Mouse (Mus musculus): Measurements from ENCODE around the gene Agrn. TPM values are rescaled to one million over a fixed set of nuclear protein-coding genes. Genes with fewer than 3 reads are reported as not detected.

Gene Agrn
- polyA plus RNA-seq, 1 experiment from 2014 or later, result 34.4 TPM

GRCm38 (mm10) chr4:156185950-156186850 lies 11.1 kb downstream of the Agrn start:
- H3K4me2 ChIP-seq (ENCODE audit: low read depth, low read length), result peak overlapping the region; percentile 56
- ATAC-seq (replicated peaks; ENCODE audit: extremely low read depth, insufficient read depth, low FRiP score), result no peak
- no peaks in the 10 kb centered on the region for H3K9me3 ChIP-seq (replicated peaks; ENCODE audit: control insufficient read depth, low read length)
- 20% methylated on average over 31 of the region's 31 CpGs for WGBS
- H3K9ac ChIP-seq (ENCODE audit: low read length), result peak overlapping the region; percentile 54
- peaks cover 3% of the 10 kb centered on the region; the same call in 1 of the 2 replicates for H3K36me3 ChIP-seq (ENCODE audit: control insufficient read depth, insufficient read depth)
- no peak overlapping the region for H3K27ac ChIP-seq (ENCODE audit: low read length)
- H3K4me3 ChIP-seq (ENCODE audit: low read length), result peak overlapping the region; percentile 31
- peaks cover 39% of the 10 kb centered on the region for H3K4me1 ChIP-seq (ENCODE audit: control insufficient read depth, insufficient read depth, low read length)
- no peaks in the 10 kb centered on the region for H3K27me3 ChIP-seq (ENCODE audit: control insufficient read depth, insufficient read depth, low read length)

DNA sequence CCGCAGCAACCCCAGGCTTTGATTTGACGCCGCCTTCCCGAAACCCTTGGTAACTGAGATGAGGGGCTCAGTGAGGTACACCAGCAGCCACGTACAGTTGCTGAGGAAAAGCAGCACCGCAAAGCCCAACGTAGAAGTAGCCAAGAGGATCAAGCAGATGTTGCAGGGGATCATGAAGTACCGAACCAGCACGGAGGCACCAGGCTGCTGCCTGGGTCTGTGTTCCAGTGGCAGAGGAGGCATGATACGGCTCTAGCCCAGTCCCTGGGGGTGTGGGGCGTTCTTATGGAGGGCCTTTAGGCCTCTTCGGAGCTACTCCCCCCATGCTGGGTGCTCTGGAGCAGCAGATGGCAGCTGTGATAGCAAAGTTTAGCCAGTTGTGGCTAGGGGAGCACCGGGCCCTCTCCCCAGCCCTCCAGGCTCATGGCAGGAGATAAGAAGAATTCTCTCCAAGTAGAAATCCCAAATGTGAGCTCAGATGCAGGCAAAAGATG lies 11.8 kb downstream of the Agrn start:
- Histone ChIP-seq H3K4me1 (ENCODE audit: control insufficient read depth, insufficient read depth, low read length) (peaks cover 39% of the 10 kb centered on the region), H3K9ac (ENCODE audit: low read length) (no peak overlapping the region), H3K4me3 (ENCODE audit: low read length) (no peak overlapping the region), H3K4me2 (ENCODE audit: low read depth, low read length) (peak overlapping the region; percentile 56; the same call in 1 of the 2 replicates), H3K36me3 (ENCODE audit: control insufficient read depth, insufficient read depth) (no peaks in the 10 kb centered on the region; the same call in 1 of the 2 replicates), H3K27ac (ENCODE audit: low read length) (no peak overlapping the region), H3K27me3 (ENCODE audit: control insufficient read depth, insufficient read depth, low read length) (no peaks in the 10 kb centered on the region), H3K9me3 (replicated peaks; ENCODE audit: control insufficient read depth, low read length) (no peaks in the 10 kb centered on the region)
- 76% methylated on average over 13 of the region's 13 CpGs for WGBS
- no peak for ATAC-seq (replicated peaks; ENCODE audit: extremely low read depth, insufficient read depth, low FRiP score)

DNA sequence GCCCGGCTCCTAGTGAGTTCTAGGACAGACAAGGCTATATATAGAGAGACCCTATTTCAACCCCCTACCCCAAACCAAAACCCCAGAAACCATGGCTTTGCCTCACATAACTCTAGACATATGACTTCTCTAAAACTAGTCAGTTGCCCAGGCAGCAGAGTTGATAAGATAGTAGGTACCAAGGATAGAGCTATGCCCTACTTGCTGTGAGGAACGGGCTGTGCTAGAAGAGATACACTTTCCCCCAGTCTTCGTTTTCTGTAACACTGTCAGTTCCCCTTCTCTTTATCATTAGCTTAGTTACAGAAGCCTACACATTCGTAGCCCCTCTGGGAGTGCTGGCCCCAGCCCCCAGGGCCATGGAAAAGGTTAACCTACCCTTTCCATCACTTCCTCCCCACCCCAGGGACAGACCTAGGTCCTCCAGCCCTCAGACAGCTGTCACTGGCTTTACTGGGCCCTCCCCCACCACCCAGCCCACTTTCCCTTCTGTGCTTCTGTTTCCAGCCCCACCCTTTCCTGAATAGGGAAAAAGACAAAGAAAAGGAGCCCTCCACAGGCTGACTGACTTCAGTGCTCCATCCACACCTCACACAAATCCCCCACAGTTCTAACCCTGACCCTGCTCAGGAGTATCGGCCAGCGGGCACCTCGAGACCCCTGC lies 12.9 kb downstream of the Agrn start:
- no peaks in the 10 kb centered on the region for H3K9me3 ChIP-seq (replicated peaks; ENCODE audit: control insufficient read depth, low read length)
- peak overlapping the region; percentile 39; the same call in 1 of the 2 replicates for H3K9ac ChIP-seq (ENCODE audit: low read length)
- H3K4me1 ChIP-seq (ENCODE audit: control insufficient read depth, insufficient read depth, low read length), result peaks cover 31% of the 10 kb centered on the region
- no peaks in the 10 kb centered on the region for H3K36me3 ChIP-seq (ENCODE audit: control insufficient read depth, insufficient read depth)
- H3K27ac ChIP-seq (ENCODE audit: low read length), result no peak overlapping the region
- ATAC-seq (replicated peaks; ENCODE audit: extremely low read depth, insufficient read depth, low FRiP score), result peak; percentile 42
- H3K27me3 ChIP-seq (ENCODE audit: control insufficient read depth, insufficient read depth, low read length), result no peaks in the 10 kb centered on the region
- WGBS, result 68% methylated on average over 7 of the region's 7 CpGs
- H3K4me2 ChIP-seq (ENCODE audit: low read depth, low read length), result 0 out of 2 replicates have a peak overlapping the region, but pooled peaks have one; percentile 13
- H3K4me3 ChIP-seq (ENCODE audit: low read length), result no peak overlapping the region

- Histone ChIP-seq H3K9me3 (replicated peaks; ENCODE audit: control insufficient read depth, low read length) (no peaks in the 10 kb centered on the region), H3K4me1 (ENCODE audit: control insufficient read depth, insufficient read depth, low read length) (peaks cover 24% of the 10 kb centered on the region), H3K9ac (ENCODE audit: low read length) (no peak overlapping the region), H3K4me2 (ENCODE audit: low read depth, low read length) (no peak overlapping the region), H3K27ac (ENCODE audit: low read length) (no peak overlapping the region), H3K27me3 (ENCODE audit: control insufficient read depth, insufficient read depth, low read length) (no peaks in the 10 kb centered on the region), H3K36me3 (ENCODE audit: control insufficient read depth, insufficient read depth) (peaks cover under 1% of the 10 kb centered on the region; the same call in 1 of the 2 replicates), H3K4me3 (ENCODE audit: low read length) (no peak overlapping the region)
- 76% methylated on average over 5 of the region's 5 CpGs for WGBS
- ATAC-seq (replicated peaks; ENCODE audit: extremely low read depth, insufficient read depth, low FRiP score), result no peak
Measured at GRCm38 (mm10) chr4:156183747-156184146, 13.5 kb downstream of the Agrn start.

DNA sequence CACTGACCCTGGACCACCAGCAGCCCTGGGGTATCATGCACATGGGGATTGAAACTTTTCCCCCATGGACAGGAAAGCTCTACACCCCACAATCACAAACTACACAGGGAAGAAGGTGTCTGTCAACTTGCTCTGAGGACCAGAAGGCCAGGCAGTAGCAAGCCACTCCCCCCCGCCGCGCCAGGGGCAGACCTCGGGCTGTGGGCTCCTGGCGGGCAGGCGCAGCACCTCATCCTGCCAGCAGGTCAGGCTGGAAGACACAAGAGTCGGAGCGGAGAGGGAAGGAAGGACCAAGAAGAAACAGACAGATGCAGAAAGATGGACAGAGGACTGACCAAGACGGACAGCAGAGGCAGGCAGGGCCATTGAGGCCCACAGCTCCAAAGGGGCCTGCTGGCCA lies 19.7 kb downstream of the Agrn start:
- Histone ChIP-seq H3K27me3 (ENCODE audit: control insufficient read depth, insufficient read depth, low read length) (no peaks in the 10 kb centered on the region), H3K4me2 (ENCODE audit: low read depth, low read length) (no peak overlapping the region), H3K4me1 (ENCODE audit: control insufficient read depth, insufficient read depth, low read length) (no peaks in the 10 kb centered on the region), H3K9me3 (replicated peaks; ENCODE audit: control insufficient read depth, low read length) (no peaks in the 10 kb centered on the region), H3K36me3 (ENCODE audit: control insufficient read depth, insufficient read depth) (peaks cover 50% of the 10 kb centered on the region), H3K9ac (ENCODE audit: low read length) (no peak overlapping the region), H3K4me3 (ENCODE audit: low read length) (no peak overlapping the region), H3K27ac (ENCODE audit: low read length) (no peak overlapping the region)
- ATAC-seq (replicated peaks; ENCODE audit: extremely low read depth, insufficient read depth, low FRiP score), result no peak
- 91% methylated on average over 9 of the region's 9 CpGs for WGBS

DNA sequence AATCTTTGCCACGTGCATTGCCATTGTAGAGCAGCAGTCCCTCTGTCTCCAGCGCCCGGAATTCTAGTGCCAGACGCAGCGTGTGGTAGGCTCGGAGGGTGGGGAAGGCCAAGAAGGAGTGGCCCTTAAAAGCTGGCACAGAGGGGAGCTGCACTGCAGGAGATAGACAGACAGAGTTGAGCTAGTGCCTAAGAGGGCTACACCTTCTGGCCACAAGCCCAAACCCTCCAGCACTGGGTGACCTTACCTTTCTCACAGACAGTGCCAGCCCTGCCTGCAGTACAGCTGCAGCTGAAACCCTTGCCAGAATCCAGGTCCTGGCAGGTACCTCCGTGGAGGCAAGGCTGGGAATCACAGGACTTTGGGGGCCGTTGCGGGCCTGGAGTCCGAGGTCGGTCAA lies 25.5 kb downstream of the Agrn start:
- ATAC-seq (replicated peaks; ENCODE audit: extremely low read depth, insufficient read depth, low FRiP score), result no peak
- Histone ChIP-seq H3K9me3 (replicated peaks; ENCODE audit: control insufficient read depth, low read length) (no peaks in the 10 kb centered on the region), H3K27me3 (ENCODE audit: control insufficient read depth, insufficient read depth, low read length) (no peaks in the 10 kb centered on the region), H3K27ac (ENCODE audit: low read length) (no peak overlapping the region), H3K4me2 (ENCODE audit: low read depth, low read length) (no peak overlapping the region), H3K4me3 (ENCODE audit: low read length) (no peak overlapping the region), H3K36me3 (ENCODE audit: control insufficient read depth, insufficient read depth) (peaks cover 76% of the 10 kb centered on the region), H3K4me1 (ENCODE audit: control insufficient read depth, insufficient read depth, low read length) (no peaks in the 10 kb centered on the region), H3K9ac (ENCODE audit: low read length) (no peak overlapping the region)
- WGBS, result 91% methylated on average over 11 of the region's 11 CpGs

GRCm38 (mm10) chr4:156169129-156169528 lies 28.2 kb downstream of the Agrn start:
- Histone ChIP-seq H3K4me1 (ENCODE audit: control insufficient read depth, insufficient read depth, low read length) (no peaks in the 10 kb centered on the region), H3K4me2 (ENCODE audit: low read depth, low read length) (no peak overlapping the region), H3K9me3 (replicated peaks; ENCODE audit: control insufficient read depth, low read length) (no peaks in the 10 kb centered on the region), H3K36me3 (ENCODE audit: control insufficient read depth, insufficient read depth) (peaks cover 79% of the 10 kb centered on the region), H3K27me3 (ENCODE audit: control insufficient read depth, insufficient read depth, low read length) (no peaks in the 10 kb centered on the region), H3K9ac (ENCODE audit: low read length) (no peak overlapping the region), H3K27ac (ENCODE audit: low read length) (no peak overlapping the region), H3K4me3 (ENCODE audit: low read length) (no peak overlapping the region)
- no peak for ATAC-seq (replicated peaks; ENCODE audit: extremely low read depth, insufficient read depth, low FRiP score)
- WGBS, result 97% methylated on average over 10 of the region's 10 CpGs

- Histone ChIP-seq H3K4me1 (ENCODE audit: control insufficient read depth, insufficient read depth, low read length) (no peaks in the 10 kb centered on the region), H3K4me2 (ENCODE audit: low read depth, low read length) (no peak overlapping the region), H3K27me3 (ENCODE audit: control insufficient read depth, insufficient read depth, low read length) (no peaks in the 10 kb centered on the region), H3K36me3 (ENCODE audit: control insufficient read depth, insufficient read depth) (peaks cover 77% of the 10 kb centered on the region), H3K4me3 (ENCODE audit: low read length) (no peak overlapping the region), H3K27ac (ENCODE audit: low read length) (no peak overlapping the region), H3K9ac (ENCODE audit: low read length) (no peak overlapping the region), H3K9me3 (replicated peaks; ENCODE audit: control insufficient read depth, low read length) (no peaks in the 10 kb centered on the region)
- WGBS, result 92% methylated on average over 8 of the region's 8 CpGs
- ATAC-seq (replicated peaks; ENCODE audit: extremely low read depth, insufficient read depth, low FRiP score), result no peak
Measured at GRCm38 (mm10) chr4:156168611-156169010, 28.7 kb downstream of the Agrn start.

DNA sequence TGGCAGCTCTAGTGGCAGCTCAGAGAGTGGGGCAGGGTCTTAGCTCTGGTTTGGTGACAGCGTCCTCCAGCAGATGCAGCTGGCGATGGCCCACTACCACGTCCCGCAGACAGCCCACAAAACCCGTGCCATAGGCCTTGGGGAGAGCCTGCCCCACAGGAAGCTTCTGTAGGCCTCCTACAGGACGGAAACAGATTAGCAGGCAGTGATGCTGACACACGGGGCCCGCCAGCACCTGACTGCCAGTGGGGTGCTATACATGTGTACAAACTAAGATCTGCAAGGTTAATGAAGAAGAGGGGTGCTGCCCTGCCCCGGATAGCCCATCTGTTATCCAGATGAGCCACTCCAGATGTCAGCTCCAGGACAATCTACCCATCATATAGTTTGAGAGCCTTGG lies 30.8 kb downstream of the Agrn start:
- H3K4me2 ChIP-seq (ENCODE audit: low read depth, low read length), result no peak overlapping the region
- no peak for ATAC-seq (replicated peaks; ENCODE audit: extremely low read depth, insufficient read depth, low FRiP score)
- no peak overlapping the region for H3K9ac ChIP-seq (ENCODE audit: low read length)
- no peak overlapping the region for H3K4me3 ChIP-seq (ENCODE audit: low read length)
- 89% methylated on average over 9 of the region's 9 CpGs for WGBS
- H3K27me3 ChIP-seq (ENCODE audit: control insufficient read depth, insufficient read depth, low read length), result no peaks in the 10 kb centered on the region
- peaks cover 68% of the 10 kb centered on the region for H3K36me3 ChIP-seq (ENCODE audit: control insufficient read depth, insufficient read depth)
- peaks cover 8% of the 10 kb centered on the region; the same call in 1 of the 2 replicates for H3K9me3 ChIP-seq (replicated peaks; ENCODE audit: control insufficient read depth, low read length)
- H3K4me1 ChIP-seq (ENCODE audit: control insufficient read depth, insufficient read depth, low read length), result no peaks in the 10 kb centered on the region
- no peak overlapping the region for H3K27ac ChIP-seq (ENCODE audit: low read length)
